Mouse (Mus musculus) intestine, embryonic 14.5 days (tissue): ENCODE measurements around the gene Pdap1. TPM values are rescaled to one million over a fixed set of nuclear protein-coding genes. Genes with fewer than 3 reads are reported as not detected.

ENCODE experiments used
- ATAC-seq: fragments of 200-750 bp; cut with Nextera tagmentation; replicated peaks from 2 replicates; pipeline ENCODE4 v1.8.0; 2017; ENCODE audit warnings: low read depth, moderate number of reproducible peaks, moderate TSS enrichment, moderate library complexity; ENCODE audit not compliant: low FRiP score, low TSS enrichment
- DNase-seq: peaks from one replicate; pipeline ENCODE4 v3.0.0-alpha.2; 2018; ENCODE audit warnings: low spot score
- H3K27ac ChIP-seq: fragments of 300-500 bp; sonication (generic); 2 replicates; pipeline ENCODE4 v1.5.1; 2014; ENCODE audit warnings: low read depth, mild to moderate bottlenecking, control low read depth
- H3K27me3 ChIP-seq: fragments of 300-500 bp; sonication (generic); replicated peaks from 2 replicates; pipeline ENCODE4 v1.6.1; 2014; ENCODE audit warnings: low read length, control low read depth; ENCODE audit not compliant: control insufficient read depth, insufficient read depth
- H3K36me3 ChIP-seq: fragments of 300-500 bp; sonication (generic); 2 replicates; pipeline ENCODE4 v1.6.1; 2014; ENCODE audit warnings: low read length, control low read depth; ENCODE audit not compliant: control insufficient read depth, insufficient read depth
- H3K4me1 ChIP-seq: fragments of 300-500 bp; sonication (generic); replicated peaks from 2 replicates; pipeline ENCODE4 v1.6.1; 2014; ENCODE audit warnings: low read length, control low read depth, mixed read lengths; ENCODE audit not compliant: control insufficient read depth, insufficient read depth
- H3K4me2 ChIP-seq: fragments of 300-500 bp; sonication (generic); 2 replicates; pipeline ENCODE4 v1.6.1; 2014; ENCODE audit warnings: low read length
- H3K4me3 ChIP-seq: fragments of 300-500 bp; sonication (generic); 2 replicates; pipeline ENCODE4 v1.5.1; 2014; ENCODE audit warnings: low read depth, low read length, control low read depth, mixed read lengths
- H3K9ac ChIP-seq: fragments of 300-500 bp; sonication (generic); 2 replicates; pipeline ENCODE4 v1.6.1; 2014; ENCODE audit warnings: mild to moderate bottlenecking, low read length
- H3K9me3 ChIP-seq: fragments of 300-500 bp; sonication (generic); 2 replicates; pipeline ENCODE4 v1.6.1; 2016; ENCODE audit warnings: low read length, control low read depth; ENCODE audit not compliant: control insufficient read depth
- WGBS: fragments of 180-500 bp; shearing (Covaris S2); extraction: QIAGEN DNeasy Blood & Tissue Kit; methylation state at CpG from one replicate; pipeline ENCODE4 v1.1.7; 2014; 5-methylcytosine and 5-hydroxymethylcytosine counted together
- polyA plus RNA-seq: library from polyadenylated mRNA; unstranded; fragments of >200 nt; fragmentation: Nextera tagmentation; extraction: Ambion mirVana; gene quantifications from 2 replicates; pipeline ENCODE4 v1.2.1, GENCODE M21; 2014

Gene Pdap1
- 85.9 and 98.7 TPM in 2 replicates for polyA plus RNA-seq

- Histone ChIP-seq H3K27ac (peak within 1 kb of the TSS; percentile 95), H3K4me3 (peak within 1 kb of the TSS; percentile 97), H3K9ac (peak within 1 kb of the TSS; percentile 93), H3K9me3 (no peaks in the 10 kb centered on the region), H3K27me3 (no peaks in the 10 kb centered on the region), H3K4me2 (peak within 1 kb of the TSS; percentile 95), H3K4me1 (peaks cover 13% of the 10 kb centered on the region), H3K36me3 (peaks cover 55% of the 10 kb centered on the region)
- WGBS: under 1% methylated on average over 84 of the region's 84 CpGs
- ATAC-seq (peak; percentile 95), DNase-seq (peak; percentile 99)
Measured at GRCm38 (mm10) chr5:145139571-145140519, at the start of gene Pdap1, which contains the start of gene Bud31. Pdap1 (minus strand) TSS chr5:145140238. Bud31 (plus strand) TSS chr5:145140362.

- H3K4me1 ChIP-seq: peaks cover 18% of the 10 kb centered on the region
- H3K4me2 ChIP-seq: no peak overlapping the region
- 95% methylated on average over 6 of the region's 6 CpGs for WGBS
- H3K4me3 ChIP-seq: 0 out of 2 replicates have a peak overlapping the region, but pooled peaks have one; percentile 76
- H3K27ac ChIP-seq: no peak overlapping the region
- no peak for ATAC-seq
- peaks cover 40% of the 10 kb centered on the region for H3K36me3 ChIP-seq
- H3K9me3 ChIP-seq: no peaks in the 10 kb centered on the region
- no peaks in the 10 kb centered on the region for H3K27me3 ChIP-seq
- H3K9ac ChIP-seq: no peak overlapping the region
- DNase-seq: no peak
Measured at GRCm38 (mm10) chr5:145189416-145189815, 49.4 kb upstream of the Pdap1 start.

GRCm38 (mm10) chr5:145185244-145185643 is 45.2 kb upstream of the Pdap1 start:
- WGBS: 91% methylated on average over 2 of the region's 2 CpGs
- DNase-seq (no peak), ATAC-seq (no peak)
- Histone ChIP-seq H3K9me3 (no peaks in the 10 kb centered on the region), H3K9ac (no peak overlapping the region), H3K27me3 (no peaks in the 10 kb centered on the region), H3K27ac (no peak overlapping the region), H3K4me1 (peaks cover 8% of the 10 kb centered on the region), H3K4me2 (no peak overlapping the region), H3K36me3 (peaks cover 79% of the 10 kb centered on the region), H3K4me3 (no peak overlapping the region)

- Histone ChIP-seq H3K9me3 (no peaks in the 10 kb centered on the region), H3K4me3 (no peak overlapping the region), H3K36me3 (peaks cover 98% of the 10 kb centered on the region), H3K27me3 (no peaks in the 10 kb centered on the region), H3K9ac (no peak overlapping the region), H3K4me2 (no peak overlapping the region), H3K4me1 (no peaks in the 10 kb centered on the region), H3K27ac (no peak overlapping the region)
- no peak for DNase-seq
- WGBS: 86% methylated on average over 18 of the region's 18 CpGs
- no peak for ATAC-seq
Measured at GRCm38 (mm10) chr5:145178461-145178980, 38.5 kb upstream of the Pdap1 start.

GRCm38 (mm10) chr5:145167306-145167661 is 27.2 kb upstream of the Pdap1 start:
- Histone ChIP-seq H3K9me3 (no peaks in the 10 kb centered on the region), H3K9ac (peak overlapping the region; percentile 98), H3K4me1 (peaks cover 16% of the 10 kb centered on the region), H3K4me3 (peak overlapping the region; percentile 92), H3K27me3 (no peaks in the 10 kb centered on the region), H3K36me3 (peaks cover 42% of the 10 kb centered on the region), H3K27ac (peak overlapping the region; percentile 88), H3K4me2 (peak overlapping the region; percentile 95)
- WGBS: 0% methylated on average over 27 of the region's 28 CpGs
- DNase-seq (no peak), ATAC-seq (peak; percentile 65)

- ATAC-seq (peak; percentile 97), DNase-seq (peak; percentile 98)
- Histone ChIP-seq H3K4me3 (peak within 1 kb of the TSS; percentile 92), H3K4me2 (peak within 1 kb of the TSS; percentile 95), H3K27ac (peak within 1 kb of the TSS; percentile 88), H3K9me3 (no peaks in the 10 kb centered on the region), H3K36me3 (peaks cover 39% of the 10 kb centered on the region), H3K9ac (peak within 1 kb of the TSS; percentile 98), H3K27me3 (no peaks in the 10 kb centered on the region), H3K4me1 (peaks cover 16% of the 10 kb centered on the region)
- WGBS: 1% methylated on average over 51 of the region's 51 CpGs
Measured at GRCm38 (mm10) chr5:145166536-145167305, 26.7 kb upstream of the Pdap1 start, which contains the start of the genes Ptcd1 and Cpsf4. Ptcd1 (minus strand) TSS chr5:145167108. Cpsf4 (plus strand) TSS chr5:145167213.

GRCm38 (mm10) chr5:145165184-145165583 is 25.1 kb upstream of the Pdap1 start:
- H3K4me2 ChIP-seq: no peak overlapping the region
- DNase-seq (no peak), ATAC-seq (no peak)
- H3K36me3 ChIP-seq: peaks cover 37% of the 10 kb centered on the region
- H3K27ac ChIP-seq: no peak overlapping the region
- no peak overlapping the region for H3K4me3 ChIP-seq
- H3K27me3 ChIP-seq: no peaks in the 10 kb centered on the region
- 85% methylated on average over 15 of the region's 15 CpGs for WGBS
- no peak overlapping the region for H3K9ac ChIP-seq
- no peaks in the 10 kb centered on the region for H3K9me3 ChIP-seq
- peaks cover 16% of the 10 kb centered on the region for H3K4me1 ChIP-seq

GRCm38 (mm10) chr5:145164710-145165109 is 24.7 kb upstream of the Pdap1 start:
- Histone ChIP-seq H3K4me1 (peaks cover 16% of the 10 kb centered on the region), H3K36me3 (peaks cover 40% of the 10 kb centered on the region), H3K4me3 (no peak overlapping the region), H3K9me3 (no peaks in the 10 kb centered on the region), H3K9ac (no peak overlapping the region), H3K27ac (no peak overlapping the region), H3K4me2 (no peak overlapping the region), H3K27me3 (no peaks in the 10 kb centered on the region)
- no peak for ATAC-seq
- no peak for DNase-seq
- 51% methylated on average over 3 of the region's 3 CpGs for WGBS
